Mouse (Mus musculus) limb, embryonic 11.5 days (tissue): ENCODE measurements around the gene Skp1a. TPM values are rescaled to one million over a fixed set of nuclear protein-coding genes. Genes with fewer than 3 reads are reported as not detected.

Source experiments
- ATAC-seq: fragments of 200-750 bp; cut with Nextera tagmentation; 2 replicates; pipeline ENCODE4 v1.8.0; 2017; ENCODE audit warnings: low read depth; ENCODE audit not compliant: insufficient number of reproducible peaks, low FRiP score, low TSS enrichment
- DNase-seq: peaks from one replicate; pipeline ENCODE4 v3.0.0-alpha.2; 2015; ENCODE audit warnings: low spot score
- H3K27ac ChIP-seq: fragments of 300-500 bp; sonication (generic); replicated peaks from 2 replicates; pipeline ENCODE4 v1.5.1; 2014; ENCODE audit warnings: low read depth, mild to moderate bottlenecking, low read length
- H3K27me3 ChIP-seq: fragments of 300-500 bp; sonication (generic); 2 replicates; pipeline ENCODE4 v1.6.1; 2014; ENCODE audit warnings: mild to moderate bottlenecking, low read length, mixed read lengths; ENCODE audit not compliant: control insufficient read depth, insufficient read depth
- H3K36me3 ChIP-seq: fragments of 300-500 bp; sonication (generic); 2 replicates; pipeline ENCODE4 v1.6.1; 2014; ENCODE audit warnings: mild to moderate bottlenecking, low read length, moderate library complexity, mixed read lengths; ENCODE audit not compliant: control insufficient read depth, insufficient read depth
- H3K4me1 ChIP-seq: fragments of 300-500 bp; sonication (generic); 2 replicates; pipeline ENCODE4 v1.6.1; 2014; ENCODE audit warnings: low read length, mixed read lengths; ENCODE audit not compliant: control insufficient read depth, insufficient read depth
- H3K4me2 ChIP-seq: fragments of 300-500 bp; sonication (generic); 2 replicates; pipeline ENCODE4 v1.6.1; 2014; ENCODE audit warnings: low read depth, mild to moderate bottlenecking, moderate library complexity; ENCODE audit not compliant: severe bottlenecking
- H3K4me3 ChIP-seq: fragments of 300-500 bp; sonication (generic); 2 replicates; pipeline ENCODE4 v1.5.1; 2014; ENCODE audit warnings: low read depth, low read length
- H3K9ac ChIP-seq: fragments of 300-500 bp; sonication (generic); 2 replicates; pipeline ENCODE4 v1.6.1; 2014; ENCODE audit warnings: mild to moderate bottlenecking, low read length
- H3K9me3 ChIP-seq: fragments of 300-500 bp; sonication (generic); 2 replicates; pipeline ENCODE4 v1.6.1; 2016; ENCODE audit warnings: low read length; ENCODE audit not compliant: control insufficient read depth
- WGBS: fragments of 180-500 bp; shearing (Covaris S2); extraction: QIAGEN DNeasy Blood & Tissue Kit; methylation state at CpG from one replicate; pipeline ENCODE4 v1.1.7; 2014; 5-methylcytosine and 5-hydroxymethylcytosine counted together
- polyA plus RNA-seq: library from polyadenylated mRNA; unstranded; fragments of >200 nt; fragmentation: Nextera tagmentation; extraction: Ambion mirVana; gene quantifications from 2 replicates; pipeline ENCODE4 v1.2.1, GENCODE M21; 2014

The Skp1a gene
- polyA plus RNA-seq, 1 experiment from 2014 or later, result 1,008 TPM

- Histone ChIP-seq H3K9ac (no peak overlapping the region), H3K4me1 (no peaks in the 10 kb centered on the region), H3K4me2 (no peak overlapping the region), H3K4me3 (no peak overlapping the region), H3K36me3 (no peaks in the 10 kb centered on the region), H3K27ac (no peak overlapping the region), H3K9me3 (no peaks in the 10 kb centered on the region), H3K27me3 (no peaks in the 10 kb centered on the region)
- no peak for DNase-seq
- 96% methylated on average over 2 of the region's 2 CpGs for WGBS
- no peak for ATAC-seq
These were observed 17.7 kb downstream of the Skp1a start for GRCm38 (mm10) chr11:52249452-52249851.

- 80% methylated on average over 5 of the region's 5 CpGs for WGBS
- H3K36me3 ChIP-seq, result no peaks in the 10 kb centered on the region; the same call in 1 of the 2 replicates
These were observed 20.0 kb downstream of the Skp1a start for GRCm38 (mm10) chr11:52251770-52252169.

GRCm38 (mm10) chr11:52252692-52253091 is 20.9 kb downstream of the Skp1a start:
- no peaks in the 10 kb centered on the region; the same call in 1 of the 2 replicates for H3K36me3 ChIP-seq
- no peak for ATAC-seq
- no peaks in the 10 kb centered on the region for H3K4me1 ChIP-seq
- no peak overlapping the region for H3K4me3 ChIP-seq
- no peak overlapping the region for H3K27ac ChIP-seq
- no peaks in the 10 kb centered on the region for H3K27me3 ChIP-seq
- H3K4me2 ChIP-seq, result no peak overlapping the region
- H3K9ac ChIP-seq, result no peak overlapping the region
- DNase-seq, result no peak
- no peaks in the 10 kb centered on the region for H3K9me3 ChIP-seq
- 85% methylated on average over 1 of the region's 1 CpGs for WGBS

More at GRCm38 (mm10) chr11:52251770-52252169, 20.0 kb downstream of the Skp1a start:
- DNase-seq, result no peak
- H3K9ac ChIP-seq, result no peak overlapping the region
- no peak overlapping the region for H3K4me2 ChIP-seq
- no peak overlapping the region for H3K27ac ChIP-seq
- H3K4me1 ChIP-seq, result no peaks in the 10 kb centered on the region
- no peaks in the 10 kb centered on the region for H3K9me3 ChIP-seq
- H3K4me3 ChIP-seq, result no peak overlapping the region
- no peak for ATAC-seq
- no peaks in the 10 kb centered on the region for H3K27me3 ChIP-seq

- no peak for ATAC-seq
- Histone ChIP-seq H3K27me3 (no peaks in the 10 kb centered on the region), H3K27ac (no peak overlapping the region), H3K4me3 (no peak overlapping the region), H3K9ac (no peak overlapping the region), H3K4me1 (no peaks in the 10 kb centered on the region), H3K36me3 (no peaks in the 10 kb centered on the region; the same call in 1 of the 2 replicates), H3K4me2 (no peak overlapping the region), H3K9me3 (no peaks in the 10 kb centered on the region)
- peak; percentile 67 for DNase-seq
- WGBS, result 75% methylated on average over 11 of the region's 11 CpGs
These were observed 22.0 kb downstream of the Skp1a start for GRCm38 (mm10) chr11:52253674-52254375.

GRCm38 (mm10) chr11:52255077-52255476 is 23.3 kb downstream of the Skp1a start:
- H3K9ac ChIP-seq, result no peak overlapping the region
- DNase-seq (no peak), ATAC-seq (no peak)

GRCm38 (mm10) chr11:52257376-52257775 is 25.6 kb downstream of the Skp1a start:
- ATAC-seq, result no peak

More at GRCm38 (mm10) chr11:52255077-52255476, 23.3 kb downstream of the Skp1a start:
- Histone ChIP-seq H3K4me3 (no peak overlapping the region), H3K4me2 (no peak overlapping the region), H3K27ac (no peak overlapping the region), H3K27me3 (no peaks in the 10 kb centered on the region), H3K4me1 (peaks cover 2% of the 10 kb centered on the region; the same call in 1 of the 2 replicates), H3K36me3 (peaks cover under 1% of the 10 kb centered on the region), H3K9me3 (no peaks in the 10 kb centered on the region)
- 90% methylated on average over 8 of the region's 8 CpGs for WGBS

GRCm38 (mm10) chr11:52258711-52259110 is 26.9 kb downstream of the Skp1a start:
- H3K27ac ChIP-seq, result no peak overlapping the region
- no peak for DNase-seq
- H3K4me3 ChIP-seq, result no peak overlapping the region
- ATAC-seq, result no peak
- peaks cover 3% of the 10 kb centered on the region; the same call in 1 of the 2 replicates for H3K4me1 ChIP-seq
- H3K9me3 ChIP-seq, result no peaks in the 10 kb centered on the region
- peaks cover 3% of the 10 kb centered on the region for H3K36me3 ChIP-seq
- H3K4me2 ChIP-seq, result no peak overlapping the region
- no peaks in the 10 kb centered on the region for H3K27me3 ChIP-seq
- H3K9ac ChIP-seq, result no peak overlapping the region
- 79% methylated on average over 5 of the region's 5 CpGs for WGBS

More at GRCm38 (mm10) chr11:52257376-52257775, 25.6 kb downstream of the Skp1a start:
- no peaks in the 10 kb centered on the region for H3K27me3 ChIP-seq
- no peaks in the 10 kb centered on the region for H3K9me3 ChIP-seq
- peaks cover 3% of the 10 kb centered on the region; the same call in 1 of the 2 replicates for H3K4me1 ChIP-seq
- DNase-seq, result no peak
- no peak overlapping the region for H3K4me2 ChIP-seq
- H3K27ac ChIP-seq, result no peak overlapping the region
- peaks cover 3% of the 10 kb centered on the region for H3K36me3 ChIP-seq
- WGBS, result 93% methylated on average over 3 of the region's 3 CpGs
- H3K4me3 ChIP-seq, result no peak overlapping the region
- no peak overlapping the region for H3K9ac ChIP-seq

GRCm38 (mm10) chr11:52260878-52261277 is 29.1 kb downstream of the Skp1a start:
- no peak overlapping the region for H3K27ac ChIP-seq
- peaks cover 3% of the 10 kb centered on the region for H3K36me3 ChIP-seq
- H3K4me2 ChIP-seq, result no peak overlapping the region
- peaks cover 5% of the 10 kb centered on the region; the same call in 1 of the 2 replicates for H3K4me1 ChIP-seq
- no peak overlapping the region for H3K4me3 ChIP-seq
- no peak for DNase-seq
- WGBS, result 82% methylated on average over 4 of the region's 4 CpGs
- no peak overlapping the region for H3K9ac ChIP-seq
- H3K9me3 ChIP-seq, result no peaks in the 10 kb centered on the region
- H3K27me3 ChIP-seq, result no peaks in the 10 kb centered on the region
- no peak for ATAC-seq
